Mouse (Mus musculus): ENCODE measurements around the gene Rnaseh2a. TPM values are rescaled to one million over a fixed set of nuclear protein-coding genes. Genes with fewer than 3 reads are reported as not detected.

Rnaseh2a gene
- total and polyA plus RNA-seq, 3 experiments, result 94.1 to 477 (median 174) TPM

DNA sequence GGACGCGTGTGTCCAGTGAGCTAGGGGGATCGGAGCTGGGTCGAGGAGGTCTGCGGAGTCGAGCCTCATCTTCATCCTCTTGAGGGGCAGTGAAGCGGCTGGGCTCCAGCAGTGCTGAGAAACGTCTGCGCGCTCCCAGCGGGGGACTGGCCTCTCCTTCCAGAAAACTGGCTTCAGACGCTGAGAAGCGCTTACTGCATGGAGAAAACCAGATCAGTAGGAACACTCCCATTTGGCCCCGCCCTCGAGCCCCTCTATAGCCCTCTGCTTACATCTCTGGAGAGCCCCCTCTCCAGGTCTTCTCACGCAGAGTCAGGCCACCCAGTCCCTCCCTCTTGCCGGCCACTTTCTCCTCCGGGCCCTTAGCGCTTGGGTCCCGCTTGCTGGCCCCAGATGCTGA lies 51.8 kb downstream of the Rnaseh2a start:
- Histone ChIP-seq H3K27me3 (ENCODE audit: insufficient read depth, low read length) (no peaks in the 10 kb centered on the region), H3K4me1 (ENCODE audit: insufficient read depth, low read depth, low read length) (peaks cover 43% of the 10 kb centered on the region), H3K9me3 (replicated peaks) (no peaks in the 10 kb centered on the region), H3K36me3 (replicated peaks) (peaks cover 84% of the 10 kb centered on the region), H3K4me3 (ENCODE audit: low read depth, low read length) (no peak overlapping the region)
- ATAC-seq (ENCODE audit: extremely low read depth, insufficient number of reproducible peaks, low FRiP score, poor library complexity, severe bottlenecking), result no peak
- no peak for DNase-seq (ENCODE audit: low spot score)
- TF ChIP-seq CTCF (IDR thresholded peaks at IDR 0.05; ENCODE audit: low read depth, low read length), result no peak
- no peak for TF ChIP-seq GATA2 (IDR thresholded peaks at IDR 0.05; ENCODE audit: borderline replicate concordance, low read depth, low read length)
- TF ChIP-seq GATA1 (IDR thresholded peaks at IDR 0.05; ENCODE audit: borderline replicate concordance, low read length), result no peak
- no peak for TF ChIP-seq TAL1 (conservative IDR thresholded peaks at IDR 0.05; ENCODE audit: low read depth, low read length)
- TF ChIP-seq POLR2AphosphoS5 (IDR thresholded peaks at IDR 0.05; ENCODE audit: insufficient replicate concordance, low read depth, low read length), result no peak

DNA sequence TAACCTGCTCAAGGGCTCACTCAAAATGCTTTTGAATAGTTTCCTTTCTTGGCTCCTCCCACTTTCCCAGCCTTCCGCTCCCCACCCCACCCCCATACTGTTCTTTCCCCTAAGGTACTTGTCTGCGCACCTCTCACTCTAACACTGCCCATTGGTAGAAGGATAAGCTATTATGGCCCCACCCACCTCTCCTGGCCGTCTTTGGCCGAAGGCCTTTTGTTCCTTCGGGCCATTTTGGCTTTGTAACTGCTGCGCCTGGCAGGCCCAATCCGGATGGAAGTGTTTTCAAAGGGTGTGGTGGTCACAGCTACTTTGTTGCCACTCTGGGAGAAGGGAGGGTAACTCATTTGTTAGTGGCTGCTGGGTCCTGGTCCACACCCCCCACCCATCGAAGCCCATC lies 54.3 kb downstream of the Rnaseh2a start:
- Histone ChIP-seq H3K9me3 (replicated peaks) (no peaks in the 10 kb centered on the region), H3K4me3 (ENCODE audit: low read depth, low read length) (peak overlapping the region; percentile 42; the same call in 1 of the 2 replicates), H3K27me3 (ENCODE audit: insufficient read depth, low read length) (no peaks in the 10 kb centered on the region), H3K36me3 (replicated peaks) (peaks cover 86% of the 10 kb centered on the region), H3K4me1 (ENCODE audit: insufficient read depth, low read depth, low read length) (peaks cover 65% of the 10 kb centered on the region)
- TF ChIP-seq TAL1 (conservative IDR thresholded peaks at IDR 0.05; ENCODE audit: low read depth, low read length) (no peak), GATA2 (IDR thresholded peaks at IDR 0.05; ENCODE audit: borderline replicate concordance, low read depth, low read length) (no peak), CTCF (IDR thresholded peaks at IDR 0.05; ENCODE audit: low read depth, low read length) (no peak), POLR2AphosphoS5 (IDR thresholded peaks at IDR 0.05; ENCODE audit: insufficient replicate concordance, low read depth, low read length) (no peak)
- DNase-seq (ENCODE audit: low spot score) (no peak), ATAC-seq (ENCODE audit: extremely low read depth, insufficient number of reproducible peaks, low FRiP score, poor library complexity, severe bottlenecking) (no peak)

DNA sequence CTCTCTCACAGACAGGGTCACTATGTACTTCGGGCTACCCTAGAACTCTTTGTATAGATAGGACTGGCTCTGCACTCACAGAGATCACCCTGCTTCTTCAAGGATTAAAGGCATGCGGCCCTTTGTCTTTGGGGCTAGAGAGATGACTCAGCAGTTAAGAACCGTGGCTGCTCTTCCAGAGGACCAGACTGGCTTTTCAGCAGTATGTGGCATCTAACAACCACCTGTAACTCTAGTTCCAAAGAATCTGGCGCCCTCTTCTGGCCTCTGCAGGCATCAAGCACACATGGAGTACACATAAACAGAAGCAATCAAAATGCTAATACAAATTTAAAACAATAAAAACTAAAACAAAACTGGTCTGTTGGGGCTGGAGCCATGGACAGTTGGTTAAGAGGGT lies 55.6 kb downstream of the Rnaseh2a start:
- TF ChIP-seq CTCF (IDR thresholded peaks at IDR 0.05; ENCODE audit: low read depth, low read length) (peak; percentile 37), POLR2AphosphoS5 (IDR thresholded peaks at IDR 0.05; ENCODE audit: insufficient replicate concordance, low read depth, low read length) (no peak), TAL1 (conservative IDR thresholded peaks at IDR 0.05; ENCODE audit: low read depth, low read length) (no peak)
- no peaks in the 10 kb centered on the region for H3K9me3 ChIP-seq (replicated peaks)
- no peaks in the 10 kb centered on the region for H3K27me3 ChIP-seq (ENCODE audit: insufficient read depth, low read length)
- H3K36me3 ChIP-seq (replicated peaks), result peaks cover 85% of the 10 kb centered on the region
- DNase-seq (ENCODE audit: low spot score) (no peak), ATAC-seq (ENCODE audit: extremely low read depth, insufficient number of reproducible peaks, low FRiP score, poor library complexity, severe bottlenecking) (peak; percentile 29; the same call in 1 of the 2 replicates)
- H3K4me1 ChIP-seq (ENCODE audit: insufficient read depth, low read depth, low read length), result peaks cover 77% of the 10 kb centered on the region
- H3K4me3 ChIP-seq (ENCODE audit: low read depth, low read length), result peak overlapping the region; percentile 73

DNA sequence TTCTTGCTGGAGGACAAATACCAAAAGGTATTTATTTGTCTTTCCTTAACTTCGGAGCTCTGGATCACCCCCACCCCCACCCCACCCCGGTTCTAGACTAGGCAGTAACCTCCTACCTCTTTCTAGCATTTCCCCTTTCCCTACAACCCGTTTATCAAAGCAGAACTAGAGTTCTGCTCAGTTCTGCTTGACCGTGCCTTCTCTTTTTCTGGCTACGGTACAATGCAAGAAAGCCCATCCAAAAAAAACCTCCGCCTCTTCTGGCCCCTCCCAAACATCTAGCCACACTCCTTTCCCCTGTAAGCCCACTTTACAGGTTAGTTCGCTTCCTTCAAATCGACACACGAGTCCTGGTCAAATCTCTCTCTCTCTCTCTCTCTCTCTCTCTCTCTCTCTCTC lies 56.1 kb downstream of the Rnaseh2a start:
- Histone ChIP-seq H3K4me3 (ENCODE audit: low read depth, low read length) (peak overlapping the region; percentile 73), H3K9me3 (replicated peaks) (no peaks in the 10 kb centered on the region), H3K27me3 (ENCODE audit: insufficient read depth, low read length) (no peaks in the 10 kb centered on the region), H3K4me1 (ENCODE audit: insufficient read depth, low read depth, low read length) (peaks cover 75% of the 10 kb centered on the region), H3K36me3 (replicated peaks) (peaks cover 80% of the 10 kb centered on the region)
- ATAC-seq (ENCODE audit: extremely low read depth, insufficient number of reproducible peaks, low FRiP score, poor library complexity, severe bottlenecking) (no peak), DNase-seq (ENCODE audit: low spot score) (no peak)
- TF ChIP-seq POLR2AphosphoS5 (IDR thresholded peaks at IDR 0.05; ENCODE audit: insufficient replicate concordance, low read depth, low read length) (no peak; the same call in 1 of the 2 replicates), GATA2 (IDR thresholded peaks at IDR 0.05; ENCODE audit: borderline replicate concordance, low read depth, low read length) (no peak), GATA1 (IDR thresholded peaks at IDR 0.05; ENCODE audit: borderline replicate concordance, low read length) (no peak), TAL1 (conservative IDR thresholded peaks at IDR 0.05; ENCODE audit: low read depth, low read length) (no peak), CTCF (IDR thresholded peaks at IDR 0.05; ENCODE audit: low read depth, low read length) (no peak)

- H3K36me3 ChIP-seq (replicated peaks), result peaks cover 75% of the 10 kb centered on the region
- no peaks in the 10 kb centered on the region for H3K9me3 ChIP-seq (replicated peaks)
- peak; percentile 90 for DNase-seq (ENCODE audit: low spot score)
- H3K27me3 ChIP-seq (ENCODE audit: insufficient read depth, low read length), result no peaks in the 10 kb centered on the region
- peaks cover 70% of the 10 kb centered on the region for H3K4me1 ChIP-seq (ENCODE audit: insufficient read depth, low read depth, low read length)
- H3K4me3 ChIP-seq (ENCODE audit: low read depth, low read length), result peak overlapping the region; percentile 73
- ATAC-seq (ENCODE audit: extremely low read depth, insufficient number of reproducible peaks, low FRiP score, poor library complexity, severe bottlenecking), result peak; percentile 22
- no peak for TF ChIP-seq CTCF (IDR thresholded peaks at IDR 0.05; ENCODE audit: low read depth, low read length)
- no peak for TF ChIP-seq GATA2 (IDR thresholded peaks at IDR 0.05; ENCODE audit: borderline replicate concordance, low read depth, low read length)
- TF ChIP-seq TAL1 (conservative IDR thresholded peaks at IDR 0.05; ENCODE audit: low read depth, low read length), result no peak
- peak; percentile 95 for TF ChIP-seq POLR2AphosphoS5 (IDR thresholded peaks at IDR 0.05; ENCODE audit: insufficient replicate concordance, low read depth, low read length)
- TF ChIP-seq GATA1 (IDR thresholded peaks at IDR 0.05; ENCODE audit: borderline replicate concordance, low read length), result no peak
Measured at GRCm38 (mm10) chr8:84912895-84913501, 56.6 kb downstream of the Rnaseh2a start.

DNA sequence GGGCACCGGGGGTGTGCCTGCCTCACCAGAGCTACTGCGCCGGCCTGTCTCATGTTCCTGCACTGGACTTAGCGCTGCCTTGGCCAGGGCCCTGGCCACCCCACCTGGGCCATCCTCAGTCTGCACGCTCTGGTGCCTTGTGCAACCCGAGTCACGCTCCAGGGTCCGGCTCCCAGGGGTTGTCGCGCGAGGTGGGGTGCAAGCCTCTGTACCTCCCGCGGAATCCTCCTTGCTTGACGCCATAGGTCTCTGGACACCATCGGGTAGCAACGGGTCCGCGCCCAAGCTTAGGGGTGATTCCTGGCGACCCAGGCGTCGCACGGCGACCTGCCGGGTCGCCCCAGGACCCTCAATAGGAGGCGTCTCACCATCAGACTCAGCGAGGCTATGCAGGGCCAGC lies 57.2 kb downstream of the Rnaseh2a start:
- ATAC-seq (ENCODE audit: extremely low read depth, insufficient number of reproducible peaks, low FRiP score, poor library complexity, severe bottlenecking), result no peak
- H3K9me3 ChIP-seq (replicated peaks), result no peaks in the 10 kb centered on the region
- no peak for DNase-seq (ENCODE audit: low spot score)
- no peaks in the 10 kb centered on the region for H3K27me3 ChIP-seq (ENCODE audit: insufficient read depth, low read length)
- H3K4me3 ChIP-seq (ENCODE audit: low read depth, low read length), result peak overlapping the region; percentile 73; the same call in 1 of the 2 replicates
- TF ChIP-seq CTCF (IDR thresholded peaks at IDR 0.05; ENCODE audit: low read depth, low read length) (no peak), TAL1 (conservative IDR thresholded peaks at IDR 0.05; ENCODE audit: low read depth, low read length) (no peak), GATA2 (IDR thresholded peaks at IDR 0.05; ENCODE audit: borderline replicate concordance, low read depth, low read length) (no peak), POLR2AphosphoS5 (IDR thresholded peaks at IDR 0.05; ENCODE audit: insufficient replicate concordance, low read depth, low read length) (no peak), GATA1 (IDR thresholded peaks at IDR 0.05; ENCODE audit: borderline replicate concordance, low read length) (no peak)
- peaks cover 72% of the 10 kb centered on the region for H3K36me3 ChIP-seq (replicated peaks)
- H3K4me1 ChIP-seq (ENCODE audit: insufficient read depth, low read depth, low read length), result peaks cover 70% of the 10 kb centered on the region
